Mouse (Mus musculus) kidney, embryonic 14.5 days (tissue): ENCODE results near the gene Galntl5. TPM values are rescaled to one million over a fixed set of nuclear protein-coding genes. Genes with fewer than 3 reads are reported as not detected.
"Not testable (repeated sequence)": the region's sequence is repeated elsewhere in the genome, so short reads cannot be mapped to it uniquely, and the experiment has no call there.

ENCODE experiments used
- ATAC-seq: fragments of 200-750 bp; cut with Nextera tagmentation; 2 replicates; pipeline ENCODE4 v1.8.0; 2017; ENCODE audit warnings: moderate number of reproducible peaks, mild to moderate bottlenecking, moderate TSS enrichment, moderate library complexity; ENCODE audit not compliant: low FRiP score, low TSS enrichment
- H3K27ac ChIP-seq: fragments of 300-500 bp; sonication (generic); 2 replicates; pipeline ENCODE4 v1.5.1; 2014; ENCODE audit warnings: low read depth, mild to moderate bottlenecking, low read length, moderate library complexity, mixed read lengths
- H3K27me3 ChIP-seq: fragments of 300-500 bp; sonication (generic); 2 replicates; pipeline ENCODE4 v1.6.1; 2014; ENCODE audit warnings: mild to moderate bottlenecking, low read length; ENCODE audit not compliant: control insufficient read depth, insufficient read depth
- H3K36me3 ChIP-seq: fragments of 300-500 bp; sonication (generic); 2 replicates; pipeline ENCODE4 v1.6.1; 2014; ENCODE audit warnings: low read length, mixed read lengths; ENCODE audit not compliant: control insufficient read depth, insufficient read depth
- H3K4me1 ChIP-seq: fragments of 300-500 bp; sonication (generic); 2 replicates; pipeline ENCODE4 v1.6.1; 2014; ENCODE audit warnings: low read length, mixed read lengths; ENCODE audit not compliant: control insufficient read depth, insufficient read depth
- H3K4me2 ChIP-seq: fragments of 300-500 bp; sonication (generic); replicated peaks from 2 replicates; pipeline ENCODE4 v1.6.1; 2014; ENCODE audit warnings: low read depth, mild to moderate bottlenecking, low read length
- H3K4me3 ChIP-seq: fragments of 300-500 bp; sonication (generic); 2 replicates; pipeline ENCODE4 v1.5.1; 2014; ENCODE audit warnings: mild to moderate bottlenecking, low read length
- H3K9ac ChIP-seq: fragments of 300-500 bp; sonication (generic); 2 replicates; pipeline ENCODE4 v1.6.1; 2014; ENCODE audit warnings: low read depth, mild to moderate bottlenecking, low read length, moderate library complexity
- H3K9me3 ChIP-seq: fragments of 300-500 bp; sonication (generic); 2 replicates; pipeline ENCODE4 v1.6.1; 2016; ENCODE audit warnings: low read length; ENCODE audit not compliant: control insufficient read depth
- WGBS: fragments of 180-500 bp; shearing (Covaris S2); extraction: QIAGEN DNeasy Blood & Tissue Kit; methylation state at CpG from one replicate; pipeline ENCODE4 v1.1.7; 2014; 5-methylcytosine and 5-hydroxymethylcytosine counted together
- polyA plus RNA-seq: library from polyadenylated mRNA; unstranded; fragments of >200 nt; fragmentation: Nextera tagmentation; extraction: Ambion mirVana; gene quantifications from 2 replicates; pipeline ENCODE4 v1.2.1, GENCODE M21; 2014

Galntl5 gene
- polyA plus RNA-seq, 1 experiment from 2014 or later: not detected

GRCm38 (mm10) chr5:25162981-25163380, 18.3 kb upstream of the Galntl5 start:
- 57% methylated on average over 4 of the region's 4 CpGs for WGBS
- no peak for ATAC-seq

GRCm38 (mm10) chr5:25163938-25164337, 17.3 kb upstream of the Galntl5 start:
- no peak overlapping the region for H3K27ac ChIP-seq
- WGBS: 90% methylated on average over 3 of the region's 3 CpGs
- H3K27me3 ChIP-seq: no peaks in the 10 kb centered on the region
- no peaks in the 10 kb centered on the region for H3K4me1 ChIP-seq
- H3K4me3 ChIP-seq: no peak overlapping the region
- H3K36me3 ChIP-seq: no peaks in the 10 kb centered on the region
- H3K4me2 ChIP-seq: no peak overlapping the region
- H3K9ac ChIP-seq: no peak overlapping the region
- ATAC-seq: no peak
- 0 out of 2 replicates have a peak, but pooled peaks cover 4% of the 10 kb centered on the region for H3K9me3 ChIP-seq

More at GRCm38 (mm10) chr5:25162981-25163380, 18.3 kb upstream of the Galntl5 start:
- Histone ChIP-seq H3K27ac (no peak overlapping the region), H3K4me2 (no peak overlapping the region), H3K9me3 (0 out of 2 replicates have a peak, but pooled peaks cover 4% of the 10 kb centered on the region), H3K4me3 (no peak overlapping the region), H3K9ac (no peak overlapping the region), H3K4me1 (no peaks in the 10 kb centered on the region), H3K36me3 (no peaks in the 10 kb centered on the region), H3K27me3 (no peaks in the 10 kb centered on the region)

DNA sequence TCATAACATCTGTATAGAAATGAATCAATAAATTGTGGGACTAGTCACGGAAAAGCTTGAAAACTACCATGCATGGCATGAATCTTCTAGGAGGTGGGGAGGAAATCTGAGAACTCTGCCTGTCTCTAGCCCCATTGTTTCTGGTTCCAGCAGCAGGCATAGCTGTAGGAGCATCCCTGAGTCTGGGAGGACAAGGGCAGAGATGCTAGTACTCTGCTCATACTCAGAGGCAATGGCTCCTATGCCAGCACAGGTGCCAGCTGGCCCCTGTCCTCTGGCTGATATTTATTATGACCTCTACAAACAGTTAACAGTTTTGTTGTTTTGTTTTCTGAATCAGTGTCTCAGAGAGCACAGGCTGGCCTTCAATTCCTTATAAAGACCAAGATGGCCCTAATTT, 16.9 kb upstream of the Galntl5 start:
- H3K27me3 ChIP-seq: no peaks in the 10 kb centered on the region
- H3K4me3 ChIP-seq: no peak overlapping the region
- H3K9me3 ChIP-seq: 0 out of 2 replicates have a peak, but pooled peaks cover 2% of the 10 kb centered on the region
- H3K36me3 ChIP-seq: no peaks in the 10 kb centered on the region
- ATAC-seq: no peak
- H3K4me1 ChIP-seq: no peaks in the 10 kb centered on the region
- no peak overlapping the region for H3K9ac ChIP-seq
- 70% methylated on average over 1 of the region's 1 CpGs for WGBS
- H3K27ac ChIP-seq: no peak overlapping the region
- H3K4me2 ChIP-seq: no peak overlapping the region

- no peaks in the 10 kb centered on the region for H3K27me3 ChIP-seq
- WGBS: 78% methylated on average over 4 of the region's 4 CpGs
- H3K27ac ChIP-seq: no peak overlapping the region
- H3K9ac ChIP-seq: no peak overlapping the region
- no peak for ATAC-seq
- no peak overlapping the region for H3K4me3 ChIP-seq
- no peak overlapping the region for H3K4me2 ChIP-seq
- H3K4me1 ChIP-seq: no peaks in the 10 kb centered on the region
- no peaks in the 10 kb centered on the region for H3K9me3 ChIP-seq
- H3K36me3 ChIP-seq: no peaks in the 10 kb centered on the region
These were observed 16.0 kb upstream of the Galntl5 start for GRCm38 (mm10) chr5:25165102-25165788.

- ATAC-seq: no peak
- Histone ChIP-seq H3K9ac (no peak overlapping the region), H3K4me1 (no peaks in the 10 kb centered on the region), H3K9me3 (no peaks in the 10 kb centered on the region), H3K36me3 (no peaks in the 10 kb centered on the region), H3K27ac (no peak overlapping the region), H3K4me2 (no peak overlapping the region), H3K27me3 (no peaks in the 10 kb centered on the region), H3K4me3 (no peak overlapping the region)
- 90% methylated on average over 3 of the region's 3 CpGs for WGBS
These were observed 15.5 kb upstream of the Galntl5 start for GRCm38 (mm10) chr5:25165789-25166135.

- Histone ChIP-seq H3K27me3 (no peaks in the 10 kb centered on the region), H3K4me2 (no peak overlapping the region), H3K36me3 (no peaks in the 10 kb centered on the region), H3K9me3 (no peaks in the 10 kb centered on the region), H3K27ac (no peak overlapping the region), H3K9ac (no peak overlapping the region), H3K4me1 (no peaks in the 10 kb centered on the region), H3K4me3 (no peak overlapping the region)
- ATAC-seq: no peak
- WGBS: 69% methylated on average over 4 of the region's 4 CpGs
These were observed 14.6 kb upstream of the Galntl5 start for GRCm38 (mm10) chr5:25166665-25167064.

DNA sequence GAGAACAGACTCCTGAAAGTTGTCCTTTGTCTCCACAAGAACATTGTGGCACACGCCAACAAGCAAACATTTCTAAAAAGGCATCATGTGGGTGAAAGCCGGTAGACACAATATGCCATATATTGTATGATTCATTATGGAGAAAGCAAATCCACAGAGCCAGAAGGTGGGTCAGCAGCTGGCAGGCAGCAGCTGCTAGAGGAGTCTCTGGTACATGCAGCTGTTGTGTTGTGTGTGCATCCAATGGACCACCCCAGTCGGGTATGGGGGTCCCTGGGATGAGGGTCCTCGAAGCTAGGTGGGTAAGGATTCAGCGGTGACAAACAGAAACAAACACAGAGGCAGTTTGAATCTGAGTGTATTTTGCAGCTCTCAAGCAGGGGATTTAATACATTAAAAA, 3.3 kb upstream of the Galntl5 start:
- H3K27me3 ChIP-seq, H3K27ac ChIP-seq, H3K36me3 ChIP-seq, H3K9me3 ChIP-seq, H3K4me1 ChIP-seq, H3K9ac ChIP-seq, H3K4me3 ChIP-seq, ATAC-seq, H3K4me2 ChIP-seq: not testable (repeated sequence)
- WGBS: 91% methylated on average over 5 of the region's 5 CpGs

GRCm38 (mm10) chr5:25178543-25178942, 2.7 kb upstream of the Galntl5 start:
- H3K4me3 ChIP-seq, ATAC-seq, H3K9ac ChIP-seq, H3K4me2 ChIP-seq, H3K27ac ChIP-seq, H3K27me3 ChIP-seq, H3K4me1 ChIP-seq, H3K36me3 ChIP-seq, H3K9me3 ChIP-seq: not testable (repeated sequence)
- 49% methylated on average over 4 of the region's 4 CpGs for WGBS

GRCm38 (mm10) chr5:25179284-25179683, 2.0 kb upstream of the Galntl5 start:
- WGBS: 92% methylated on average over 4 of the region's 4 CpGs
- Histone ChIP-seq H3K4me1 (no peaks in the 10 kb centered on the region), H3K4me2 (no peak overlapping the region), H3K9me3 (no peaks in the 10 kb centered on the region), H3K9ac (no peak overlapping the region), H3K4me3 (no peak overlapping the region), H3K27ac (no peak overlapping the region), H3K27me3 (no peaks in the 10 kb centered on the region), H3K36me3 (no peaks in the 10 kb centered on the region)
- ATAC-seq: no peak
